Mouse (Mus musculus) megakaryocyte-erythroid progenitor cell, adult 5-6 weeks (primary cell): ENCODE measurements around the gene Spsb4. TPM values are rescaled to one million over a fixed set of nuclear protein-coding genes. Genes with fewer than 3 reads are reported as not detected.

Experiments
- ATAC-seq: replicated peaks from 2 replicates; pipeline ENCODE4 v1.8.0; 2016; ENCODE audit warnings: mild to moderate bottlenecking, inconsistent platforms; ENCODE audit not compliant: severe bottlenecking, poor library complexity, low FRiP score, low TSS enrichment
- total RNA-seq, 2 experiments: library from RNA; stranded (forward) in 1 of 2; stranded (reverse) in 1 of 2; fragments of 200-1000, 215-1000 nt in 1 of 2; fragments of >200 nt in 1 of 2; fragmentation: Nextera tagmentation in 1 of 2; gene quantifications; 2 replicates each; pipeline ENCODE4 v1.2.3; 2014 to 2017

The Spsb4 gene
- total RNA-seq (2014; fragmentation: Nextera tagmentation) (not detected in 2 replicates), total RNA-seq (2017) (not detected in 2 replicates)

DNA sequence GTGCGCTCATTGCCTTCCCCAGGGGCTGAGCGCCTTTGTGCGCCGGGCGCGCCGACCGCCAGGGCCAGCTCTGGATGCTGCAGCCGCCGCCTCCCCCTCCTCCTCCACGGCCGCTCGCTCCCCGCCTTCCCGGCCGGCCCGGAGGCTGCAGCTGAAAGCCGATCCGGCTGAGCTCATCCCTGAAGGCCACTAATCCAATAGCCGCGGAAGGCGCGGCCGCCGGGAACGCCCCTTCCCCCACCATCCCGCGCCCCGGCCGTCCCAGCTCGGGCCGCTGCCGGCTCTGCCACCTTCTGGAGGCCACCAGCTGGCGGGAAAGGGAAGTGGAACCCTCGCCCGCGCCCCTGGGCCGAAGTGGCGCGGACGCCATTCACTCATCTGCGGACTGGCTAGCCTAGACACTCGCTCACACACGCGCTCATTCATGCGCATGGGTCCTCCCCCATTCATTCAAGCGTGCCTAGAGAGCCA is at the start of gene Spsb4:
TSS of gene Spsb4 (minus strand) at position 167 of the 471 bp plus-strand sequence.
- ATAC-seq = peak; percentile 42

DNA sequence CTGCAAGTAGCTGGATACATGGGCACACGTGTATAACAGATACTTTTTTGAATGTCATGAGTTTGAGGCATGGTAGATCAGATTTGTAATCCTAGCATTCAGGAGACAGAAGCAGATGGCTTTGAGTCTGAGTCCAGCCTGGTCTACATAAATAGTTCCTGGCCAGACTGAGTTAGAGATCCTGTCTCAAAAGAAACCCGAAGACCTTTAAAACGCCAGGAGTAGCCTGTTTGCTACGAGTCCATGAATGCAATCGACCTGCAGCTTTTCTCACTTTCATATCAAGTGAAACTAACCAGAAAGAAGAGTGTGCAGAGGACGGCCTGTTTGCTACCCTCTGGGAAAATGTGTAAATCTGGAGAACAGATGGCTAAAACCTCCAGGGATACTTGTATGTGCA is 49.1 kb upstream of the Spsb4 start:
- no peak for ATAC-seq

DNA sequence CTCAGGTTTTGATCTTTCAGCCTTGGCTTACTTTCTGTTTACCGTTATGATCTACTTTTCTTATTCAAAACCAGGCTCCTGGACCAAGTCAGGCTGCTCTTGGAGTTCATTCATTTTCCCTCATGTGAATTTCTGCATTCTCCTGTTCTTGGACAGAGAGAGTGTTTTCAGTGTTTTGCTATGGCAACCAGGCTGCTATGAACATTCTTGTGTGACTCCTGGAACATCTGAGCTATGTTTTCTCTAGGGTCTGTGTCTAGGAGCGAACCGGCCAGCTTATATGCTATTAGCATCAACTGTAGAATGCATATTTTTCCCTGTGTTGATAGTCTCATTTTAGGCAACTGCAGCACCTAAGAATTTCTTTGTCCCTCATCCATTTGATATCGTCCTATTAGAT is 47.2 kb upstream of the Spsb4 start:
- no peak for ATAC-seq

DNA sequence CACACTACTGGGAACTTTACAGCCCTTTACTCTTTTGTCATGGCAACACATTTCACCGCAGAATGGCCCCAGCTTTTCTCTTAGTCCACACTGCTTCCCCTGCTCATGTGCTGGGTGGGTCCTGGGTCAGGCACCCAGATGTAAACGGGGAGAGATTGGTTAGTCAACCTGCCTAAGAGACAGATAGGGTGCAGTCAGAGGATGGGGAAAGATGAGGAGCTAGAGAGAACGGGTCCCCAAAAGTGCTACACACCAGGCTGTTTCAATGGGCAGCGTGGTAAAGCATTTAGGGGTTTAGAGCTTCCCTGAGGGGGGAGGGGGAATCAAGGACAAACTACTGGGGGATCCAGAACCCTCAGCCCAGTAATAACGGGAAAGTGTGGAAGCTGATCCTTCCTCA is 46.6 kb upstream of the Spsb4 start:
- no peak for ATAC-seq

DNA sequence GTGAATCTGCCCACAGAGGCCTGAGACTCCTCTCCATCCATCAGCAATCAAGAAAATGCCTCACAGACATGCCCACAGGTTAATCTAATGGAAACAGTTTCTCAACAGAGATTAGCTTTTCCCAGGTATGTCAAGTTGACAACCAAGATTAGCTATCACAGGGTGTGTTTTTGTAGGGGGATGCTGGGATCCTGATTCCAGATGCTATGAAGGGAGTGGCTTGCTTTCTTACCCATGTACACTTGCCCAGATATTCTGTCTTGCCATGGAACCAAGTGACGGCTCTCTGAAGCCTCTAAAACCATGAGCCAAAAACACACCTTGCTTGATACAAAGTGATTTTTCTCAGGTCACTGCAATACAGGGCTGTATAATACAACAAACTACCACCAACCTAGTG is 45.5 kb upstream of the Spsb4 start:
- no peak for ATAC-seq

DNA sequence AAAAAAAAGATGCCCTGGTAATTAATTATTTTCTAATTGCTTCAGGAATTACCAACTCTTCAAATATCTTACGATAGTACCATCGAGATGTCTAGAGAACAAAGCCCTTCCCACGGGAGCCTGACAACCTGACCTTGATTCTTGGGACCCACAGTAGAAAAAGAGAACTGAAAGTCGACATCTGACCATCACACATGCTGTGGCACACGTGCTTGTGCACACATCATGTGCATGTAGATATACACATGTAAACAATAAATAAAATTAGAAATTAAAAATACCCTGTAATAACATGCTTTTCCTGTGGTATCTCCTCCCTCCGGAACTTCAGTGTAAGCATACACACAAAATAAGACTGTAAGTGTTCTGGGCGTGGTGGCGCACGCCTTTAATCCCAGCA is 43.1 kb upstream of the Spsb4 start:
- no peak for ATAC-seq

DNA sequence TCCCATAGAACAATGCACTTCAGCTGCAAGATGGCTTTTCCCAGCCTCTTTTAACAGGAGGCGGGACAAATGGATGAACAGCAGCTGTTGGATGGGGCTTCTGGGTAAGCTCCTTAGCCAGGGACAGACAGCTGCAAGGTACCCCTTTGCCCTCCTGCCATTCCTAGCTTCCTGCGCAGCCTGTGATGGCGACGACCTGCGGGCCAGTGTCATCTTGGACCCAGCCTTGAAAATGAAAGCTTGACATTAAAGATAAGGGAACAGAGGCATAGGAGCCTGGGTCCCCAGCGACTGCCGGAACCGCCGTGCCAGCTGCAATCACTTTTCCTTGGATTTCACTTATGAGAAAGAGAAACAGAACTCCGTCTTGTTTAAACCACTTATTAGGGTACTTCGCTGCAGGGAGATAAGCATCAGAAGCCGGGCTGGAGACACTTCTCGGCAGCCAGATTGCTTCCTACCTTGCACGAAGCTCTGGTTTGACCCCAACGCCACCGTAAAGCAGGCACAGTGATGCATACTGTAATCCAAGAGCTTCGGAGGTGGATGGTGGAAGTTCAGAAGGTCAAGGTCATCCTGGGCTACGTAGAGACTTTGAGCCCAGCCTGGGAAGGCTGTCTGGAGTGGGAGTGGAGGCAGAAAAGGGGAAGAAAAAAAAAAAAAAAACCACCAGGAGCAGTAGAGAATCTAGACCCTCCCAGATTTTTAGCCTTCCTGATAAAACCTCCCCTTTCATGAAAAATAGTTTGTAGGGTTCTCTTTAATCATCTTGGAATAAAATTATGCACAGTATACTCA is 38.1 kb upstream of the Spsb4 start:
- ATAC-seq = no peak

DNA sequence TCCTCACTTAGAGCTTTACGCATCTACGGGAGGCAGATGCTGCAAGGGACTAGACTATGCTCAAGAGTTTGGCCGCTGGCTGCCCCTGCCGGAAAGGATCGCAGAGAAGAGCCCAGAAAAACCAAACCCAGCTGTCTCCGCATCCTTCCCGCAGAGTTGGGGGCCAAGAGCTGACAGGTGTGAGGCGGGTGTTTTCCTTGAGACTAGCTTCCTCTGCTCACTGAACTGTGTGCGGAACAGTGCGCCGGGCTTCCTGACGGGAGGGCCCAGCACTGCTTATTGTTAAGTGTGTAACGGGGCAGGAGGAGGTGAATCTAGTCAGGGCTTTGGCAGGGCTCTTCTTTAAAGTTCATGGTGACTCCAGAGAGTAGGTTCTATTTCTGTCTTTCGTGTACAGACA is 37.3 kb upstream of the Spsb4 start:
- no peak for ATAC-seq

DNA sequence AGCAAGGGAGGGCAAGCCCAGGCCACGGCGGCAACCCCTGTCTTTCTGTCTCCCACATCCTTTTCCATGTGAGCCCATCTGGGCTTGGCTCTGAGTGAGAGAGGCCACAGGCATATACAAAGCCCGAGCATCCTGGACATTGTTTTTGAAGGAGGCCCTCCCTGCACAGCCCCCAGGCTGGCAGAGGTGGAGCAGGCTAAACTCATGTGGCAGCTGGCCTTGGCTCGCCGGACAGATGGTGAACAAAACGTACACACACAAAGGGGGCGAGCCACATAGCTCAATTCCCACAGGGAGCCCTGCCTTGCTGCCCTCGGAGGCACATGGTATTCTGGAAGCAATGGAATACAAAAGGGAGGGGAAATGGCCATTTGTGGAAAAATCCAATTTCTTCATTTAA is 32.5 kb upstream of the Spsb4 start:
- ATAC-seq = no peak

DNA sequence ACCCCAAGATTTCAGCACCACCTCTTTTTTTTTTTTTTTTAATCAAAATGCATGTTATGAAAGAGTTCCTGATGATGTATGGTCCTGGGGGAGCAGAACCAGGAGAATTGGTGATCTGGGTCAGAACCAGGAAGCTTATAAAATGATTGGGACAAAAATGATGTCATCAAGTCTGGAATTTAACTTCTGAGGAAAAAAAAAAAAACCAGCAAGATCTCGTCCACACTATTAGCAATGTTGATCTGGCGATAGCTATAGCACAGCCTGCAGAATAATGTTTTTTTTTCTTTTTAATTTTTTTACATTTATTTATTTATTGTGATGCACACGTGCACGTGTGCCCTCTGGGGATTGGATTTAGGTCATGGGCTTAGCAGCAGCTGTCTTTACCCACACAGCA is 27.6 kb upstream of the Spsb4 start:
- no peak for ATAC-seq

DNA sequence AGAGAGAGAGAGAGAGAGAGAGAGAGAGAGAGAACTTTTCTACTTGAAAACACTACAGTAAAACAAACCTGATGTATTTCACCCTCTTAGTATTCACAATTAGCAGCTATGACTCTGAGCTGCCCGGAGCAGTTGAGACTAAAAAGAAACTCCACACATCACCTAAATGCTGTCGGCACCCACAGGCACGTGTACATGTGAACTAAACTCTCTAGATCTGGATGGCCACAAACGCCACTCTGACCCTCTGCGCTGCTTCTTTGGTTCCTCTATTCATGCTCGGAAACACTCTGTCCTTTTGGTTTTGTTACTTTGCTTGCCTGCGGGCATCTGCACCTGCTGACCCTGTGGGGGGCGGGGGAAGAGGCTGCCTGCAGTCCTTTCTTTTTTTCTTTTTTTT is 23.0 kb upstream of the Spsb4 start:
- ATAC-seq = no peak

DNA sequence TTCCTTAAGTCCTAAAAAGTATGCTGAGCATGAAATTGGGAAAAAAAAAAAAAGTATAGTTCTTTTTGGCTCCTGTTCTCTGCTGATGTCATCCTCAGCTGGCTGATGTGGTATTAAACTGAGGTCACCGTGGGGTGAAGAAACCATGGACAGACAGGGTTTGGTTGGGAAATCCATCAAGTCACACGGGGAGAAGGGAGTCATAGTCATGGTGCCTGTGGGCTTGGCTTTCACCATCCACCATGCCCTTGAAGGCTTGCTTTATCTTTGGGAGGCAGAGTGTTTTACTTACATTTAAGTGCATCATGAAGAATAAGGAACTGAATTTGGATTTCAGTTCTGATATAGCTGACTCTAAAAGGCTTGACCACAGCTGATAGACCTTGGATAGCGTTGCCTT is 19.4 kb upstream of the Spsb4 start:
- no peak for ATAC-seq

DNA sequence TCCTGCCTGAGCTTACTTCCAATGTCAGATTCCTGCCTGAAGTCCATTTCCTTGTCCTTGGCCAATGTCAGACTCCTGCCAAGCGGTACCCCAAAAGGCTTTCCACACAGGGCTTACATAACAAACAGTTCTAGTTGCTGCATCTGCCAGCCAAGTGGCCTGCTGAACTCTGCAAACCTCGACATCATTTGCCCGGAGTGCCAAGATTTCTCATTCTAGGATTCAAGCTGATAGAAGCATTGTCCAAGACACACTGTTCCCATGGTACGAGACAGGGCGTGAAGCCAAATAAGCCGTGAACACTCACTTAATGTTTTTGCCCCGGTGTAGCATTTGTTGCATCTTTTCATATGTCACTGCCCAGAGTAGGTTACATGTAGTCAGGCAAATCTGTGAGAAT is 18.0 kb upstream of the Spsb4 start:
- no peak for ATAC-seq

DNA sequence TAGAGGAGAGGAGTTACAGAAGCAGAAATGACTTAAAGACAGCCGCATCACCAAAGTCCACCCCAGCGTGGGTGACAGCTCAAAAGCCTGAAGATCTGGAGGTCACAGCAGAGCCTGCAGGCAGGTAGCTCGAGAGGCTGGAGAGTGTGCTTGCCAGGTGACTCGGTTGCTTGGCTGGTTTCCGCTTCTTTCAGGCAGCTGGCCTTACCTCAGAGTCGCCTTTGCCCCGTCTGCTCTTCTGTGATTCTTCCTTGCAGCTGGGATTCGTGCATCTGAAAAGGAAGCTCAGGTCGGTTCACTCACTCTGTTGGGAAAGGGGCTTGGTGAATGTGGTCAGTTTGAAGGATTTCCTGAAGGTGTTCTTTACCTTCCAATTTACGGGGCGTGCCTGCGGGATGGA is 8.7 kb upstream of the Spsb4 start:
- ATAC-seq = no peak

DNA sequence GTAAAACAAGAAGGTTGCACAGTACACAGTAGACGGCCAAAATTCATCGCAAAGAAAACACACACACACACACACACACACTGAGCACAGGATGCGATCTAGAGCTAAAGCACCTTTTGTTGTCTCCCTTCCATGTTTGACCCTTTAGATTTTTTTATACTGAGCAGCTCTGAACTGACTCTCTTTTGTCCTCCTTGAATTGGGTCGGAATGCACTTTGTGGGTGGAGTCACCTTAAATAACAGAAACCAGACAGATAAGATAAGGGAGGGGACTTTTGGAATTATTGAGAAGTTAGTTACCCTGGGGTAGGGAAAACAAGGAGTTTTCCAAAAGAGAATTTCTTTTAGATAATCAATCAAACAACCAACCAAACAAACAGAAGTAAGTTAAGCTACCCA is 7.4 kb upstream of the Spsb4 start:
- ATAC-seq = no peak

DNA sequence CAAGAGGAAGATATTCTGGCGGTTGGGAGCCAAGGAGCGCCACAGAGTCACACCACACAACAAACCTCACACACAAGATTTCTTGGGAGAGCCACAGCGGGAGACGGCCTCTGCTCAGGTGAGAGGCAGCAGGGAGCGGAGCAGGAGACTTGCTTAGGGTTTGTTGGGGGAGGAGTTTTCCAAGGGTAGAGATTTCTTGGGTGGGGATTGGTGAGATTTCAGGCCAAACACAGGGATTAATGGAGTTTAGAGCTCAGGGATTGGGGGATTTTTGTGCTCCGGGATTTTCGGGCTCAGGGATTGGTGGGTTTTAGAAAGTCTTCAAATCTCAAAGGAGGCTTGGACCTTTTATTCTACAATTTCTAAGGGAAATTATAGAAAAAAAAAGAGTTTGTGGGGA is 5.8 kb upstream of the Spsb4 start:
- ATAC-seq = no peak

DNA sequence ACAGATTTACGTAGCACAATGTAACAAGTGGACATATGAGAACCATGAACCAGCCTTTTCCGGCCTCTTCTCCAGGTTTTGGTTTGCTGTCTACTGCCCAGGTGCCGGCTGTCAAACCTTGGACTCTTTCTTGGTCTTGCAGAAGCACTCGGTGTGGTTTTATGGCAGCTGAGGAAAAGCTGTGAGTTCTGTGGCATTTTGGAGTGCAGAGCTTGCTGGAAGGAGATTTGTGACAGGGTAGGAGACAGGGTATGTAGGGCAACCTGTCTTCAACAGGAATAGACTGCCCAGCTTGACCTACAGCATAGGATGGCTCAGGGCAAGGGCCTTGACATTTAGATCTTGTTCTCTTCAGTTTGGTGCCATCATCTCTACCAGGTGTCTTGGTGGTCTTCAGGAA is 4.3 kb upstream of the Spsb4 start:
- ATAC-seq = no peak

DNA sequence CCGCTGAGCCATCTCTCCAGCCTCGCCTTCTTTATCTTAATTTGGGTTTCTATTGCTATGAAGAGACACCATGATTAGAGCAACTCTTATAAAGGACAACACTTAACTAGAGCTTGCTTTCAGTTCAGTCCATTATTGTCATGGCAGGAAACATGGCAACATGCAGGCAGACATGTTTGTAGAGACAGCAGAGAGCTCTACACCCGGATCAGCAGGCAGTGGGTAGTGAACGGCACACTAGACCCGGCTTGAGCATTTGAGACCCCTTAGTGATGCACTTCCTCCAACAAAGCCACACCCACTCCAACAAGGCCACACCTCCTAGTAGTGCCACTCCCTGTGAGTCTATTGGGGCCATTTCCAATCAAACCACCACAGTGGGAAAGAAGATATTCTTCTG is 3.7 kb upstream of the Spsb4 start:
- no peak for ATAC-seq

DNA sequence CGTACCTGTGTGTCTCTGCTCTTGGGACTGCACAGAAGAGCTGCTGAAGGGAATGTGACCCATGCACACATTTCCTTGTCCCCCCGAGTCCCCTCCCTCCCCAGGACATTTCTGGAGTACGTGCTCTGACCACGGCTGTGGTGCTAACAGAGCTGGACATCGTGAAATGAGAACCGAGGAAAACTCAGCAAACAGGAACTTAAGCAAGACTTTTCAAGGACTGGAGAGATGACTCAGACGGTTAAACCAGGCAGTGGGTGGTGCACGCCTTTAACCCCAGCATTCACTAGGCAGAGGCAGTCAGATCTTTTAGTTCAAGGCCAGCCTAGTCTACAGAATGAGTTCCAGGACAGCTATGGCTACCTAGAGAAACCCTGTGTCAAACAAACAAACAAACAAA is 1.5 kb upstream of the Spsb4 start:
- no peak for ATAC-seq

DNA sequence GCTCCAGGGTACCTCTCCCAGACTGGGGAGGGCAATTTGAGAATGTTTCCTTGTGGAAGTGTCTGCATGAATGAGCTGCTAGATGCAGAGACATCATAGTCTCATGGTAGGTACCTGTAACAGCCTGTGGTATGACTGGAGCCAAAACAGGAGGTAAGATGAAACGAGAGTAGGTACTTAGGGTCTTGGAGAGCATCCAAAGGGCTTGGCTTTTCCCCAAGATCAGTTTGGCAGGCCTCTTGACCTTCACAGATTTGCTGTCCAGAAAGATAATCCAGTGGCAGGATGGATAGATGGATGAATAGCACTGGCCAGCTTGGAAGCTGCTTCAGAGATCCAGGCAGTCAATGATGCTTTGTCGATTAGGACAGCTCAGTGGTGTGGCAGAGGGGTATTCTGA is 1.0 kb upstream of the Spsb4 start:
- no peak for ATAC-seq

DNA sequence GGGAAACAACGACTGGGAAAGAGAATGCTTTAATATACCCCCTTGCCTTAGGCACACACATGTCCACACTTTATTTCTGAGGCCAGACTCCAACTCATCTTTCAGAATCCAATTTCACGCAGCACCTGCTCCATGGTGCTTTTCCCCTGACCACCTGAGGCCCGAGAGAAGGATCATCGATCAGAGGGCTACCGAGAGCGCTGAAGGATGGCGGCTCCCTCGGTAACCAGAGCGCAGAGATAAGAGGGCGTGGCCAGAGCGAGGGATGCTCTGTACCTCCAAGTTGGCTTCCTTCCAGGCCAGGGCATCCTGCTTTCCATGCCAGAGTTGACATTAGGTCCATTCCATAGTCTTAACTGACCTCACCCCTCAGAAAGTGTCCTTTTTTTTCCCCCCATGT is 588 bp upstream of the Spsb4 start:
- ATAC-seq = no peak
